Mouse (Mus musculus) layer of hippocampus, adult 8-10 months (tissue): ENCODE data around the gene Sugct. TPM values are rescaled to one million over a fixed set of nuclear protein-coding genes. Genes with fewer than 3 reads are reported as not detected.

Experiments
- DNase-seq, 2 experiments: peaks; one replicate each; pipeline ENCODE4 v3.0.0; 2022; ENCODE audit warnings: low spot score in 2 of 2
- total RNA-seq, 4 experiments: library from RNA; stranded (reverse); gene quantifications; 2 replicates each; pipeline ENCODE4 v1.2.4; 2022

Sugct gene
- total RNA-seq: 1 to 10 TPM; 3.1 to 3.7 (median 3.2) TPM

DNA sequence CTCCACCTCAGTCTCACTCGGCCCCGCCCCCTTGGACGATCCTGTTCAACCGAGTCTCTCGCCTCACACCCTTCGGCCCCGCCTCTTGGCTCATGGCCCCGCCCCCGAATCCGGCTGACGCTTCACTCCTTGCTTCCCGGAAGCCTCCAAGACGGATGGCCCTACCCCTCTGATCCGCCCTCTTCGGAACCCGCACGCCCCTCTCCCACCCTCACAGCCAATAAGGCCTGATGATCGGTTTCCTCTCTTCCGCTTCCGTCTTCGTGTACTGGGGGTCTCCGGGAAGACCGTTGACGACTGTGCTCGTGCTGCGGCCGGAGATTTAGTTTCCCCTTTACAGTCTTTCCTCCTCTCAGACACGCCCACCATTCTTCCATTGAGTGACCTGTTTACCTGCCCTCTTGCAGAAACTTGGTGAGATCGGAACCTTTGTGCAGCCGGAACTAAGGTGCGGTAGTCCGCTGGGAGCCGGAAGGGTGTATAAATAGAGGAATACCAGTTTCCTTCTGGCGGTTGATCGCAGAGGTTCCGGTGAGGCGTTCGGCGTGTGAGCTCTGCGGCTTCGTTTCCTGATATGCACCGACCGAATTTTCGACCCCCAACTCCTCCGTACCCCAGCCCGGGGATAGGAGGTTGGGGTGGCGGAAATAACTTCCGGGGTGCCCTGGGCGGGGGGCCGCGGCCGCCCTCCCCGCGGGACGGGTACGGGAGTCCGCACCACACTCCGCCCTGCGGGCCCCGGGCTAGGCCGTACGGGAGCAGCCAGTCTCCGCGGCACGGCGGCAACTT is at the start of gene Sugct, which contains the start of gene Mplkip:
Gene Sugct, minus strand, starts transcription at position 643 of the 789 bp plus-strand sequence.
Gene Mplkip, plus strand, starts transcription at position 282 of the 789 bp plus-strand sequence.
- DNase-seq: peak; percentile 99 to 100

DNA sequence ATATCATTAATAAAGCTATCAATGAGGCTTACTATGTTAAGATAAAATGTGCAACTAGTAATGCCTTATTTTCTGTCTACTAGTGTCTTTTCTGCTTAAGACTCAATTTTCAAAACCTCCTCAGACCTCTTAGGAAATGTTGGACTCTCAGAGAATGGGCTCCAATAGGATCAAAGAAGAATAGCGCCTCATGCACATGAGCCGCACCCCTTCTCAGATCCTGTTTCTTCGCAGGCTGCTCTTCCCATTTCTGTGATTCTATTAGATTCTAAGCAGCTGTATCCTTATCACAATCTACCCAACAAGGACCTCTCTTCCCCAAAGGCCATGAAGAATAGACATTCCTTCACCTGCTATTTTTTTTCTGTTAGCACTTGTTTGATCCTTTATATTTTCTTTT is 33.4 kb upstream of the Sugct start:
- no peak for DNase-seq

DNA sequence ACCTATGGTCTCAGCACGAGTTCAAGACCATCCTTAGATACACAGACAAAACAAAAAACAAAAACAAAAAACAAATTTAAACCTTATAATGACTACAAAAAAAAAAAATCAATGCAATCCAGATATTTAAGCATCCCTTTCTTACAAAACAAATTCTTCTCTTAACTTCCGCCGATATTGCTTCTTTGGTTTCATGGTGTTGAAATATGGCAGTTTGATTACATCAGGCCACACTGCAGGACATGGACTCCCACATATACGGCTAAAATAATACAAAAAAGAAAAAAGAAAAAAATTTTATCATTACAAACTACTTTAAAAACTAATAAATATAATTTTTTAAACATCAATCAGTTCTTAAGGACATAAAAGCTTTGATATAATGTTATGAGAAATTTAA is 32.6 kb upstream of the Sugct start:
- DNase-seq: no peak

DNA sequence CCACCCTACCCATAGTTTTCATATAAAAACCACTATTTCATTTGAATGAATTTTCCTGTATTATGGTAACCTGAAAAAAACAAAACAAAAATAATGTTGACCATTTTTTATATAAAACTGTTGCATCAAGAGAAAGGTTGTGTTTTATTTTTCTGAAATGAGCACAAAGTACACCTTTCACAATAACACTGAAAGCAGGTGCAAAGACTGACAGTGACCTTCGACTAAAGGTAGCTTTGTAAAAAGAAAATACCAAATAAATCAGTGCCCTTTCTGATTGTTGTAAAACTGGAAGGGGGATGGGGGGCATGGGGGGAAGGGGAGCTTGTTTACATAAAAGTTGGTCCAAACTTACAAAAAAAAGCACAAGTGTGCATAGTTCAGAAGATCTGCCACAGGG is 22.0 kb upstream of the Sugct start:
- no peak for DNase-seq

DNA sequence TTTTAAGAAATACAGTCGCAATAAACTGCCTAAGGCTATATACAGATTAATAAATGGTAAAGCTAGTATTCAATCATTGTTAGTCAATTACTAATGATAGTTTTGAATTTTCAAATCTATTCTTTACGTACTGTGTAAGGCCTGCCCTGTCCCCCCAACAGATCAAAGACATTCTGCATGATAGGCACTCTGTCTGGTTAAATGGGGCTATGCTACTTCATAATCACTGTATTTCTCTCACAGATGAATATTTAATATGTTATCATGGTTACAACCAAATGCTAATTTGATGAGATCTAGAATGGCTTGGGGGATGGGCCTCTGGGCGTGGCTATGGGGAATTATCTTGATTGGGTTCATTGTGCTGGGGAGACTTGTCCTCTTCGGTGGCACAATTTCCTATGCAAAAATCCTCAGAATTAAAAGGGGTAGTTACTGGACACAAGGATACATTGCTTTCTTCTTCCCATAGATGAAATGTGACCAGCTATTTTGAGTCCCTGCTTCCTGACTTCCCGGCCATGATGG is 13.5 kb upstream of the Sugct start:
- no peak for DNase-seq

DNA sequence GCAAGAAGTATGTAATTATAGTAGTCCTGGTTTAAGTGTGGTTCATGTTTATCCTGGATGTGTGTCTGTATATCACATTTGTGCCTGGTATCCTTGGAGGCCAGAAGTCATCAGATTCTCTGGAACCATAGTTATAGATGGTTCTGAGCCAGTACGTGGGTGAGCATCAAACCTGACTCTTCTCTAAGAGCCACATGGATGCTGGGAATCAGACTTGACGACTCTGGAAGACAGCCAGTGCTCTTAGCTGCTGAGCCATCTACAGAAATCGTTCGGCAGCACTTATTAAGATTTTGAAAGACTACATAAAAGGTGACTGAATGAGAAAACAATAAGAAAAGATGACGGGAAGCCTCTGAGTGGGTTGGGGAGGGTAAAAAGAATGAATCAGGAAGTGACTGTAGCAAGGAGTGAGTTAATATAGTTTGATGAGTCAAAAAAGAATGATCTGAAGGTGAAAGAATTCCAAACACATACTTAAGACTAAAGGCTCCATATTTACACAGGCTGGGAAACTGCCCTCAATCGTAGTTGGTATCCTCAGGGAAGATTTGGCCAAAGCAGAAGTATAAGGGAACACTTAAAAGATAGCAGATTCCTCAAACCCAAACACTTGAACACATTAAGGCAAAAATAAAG is 10.0 kb upstream of the Sugct start:
- no peak for DNase-seq

DNA sequence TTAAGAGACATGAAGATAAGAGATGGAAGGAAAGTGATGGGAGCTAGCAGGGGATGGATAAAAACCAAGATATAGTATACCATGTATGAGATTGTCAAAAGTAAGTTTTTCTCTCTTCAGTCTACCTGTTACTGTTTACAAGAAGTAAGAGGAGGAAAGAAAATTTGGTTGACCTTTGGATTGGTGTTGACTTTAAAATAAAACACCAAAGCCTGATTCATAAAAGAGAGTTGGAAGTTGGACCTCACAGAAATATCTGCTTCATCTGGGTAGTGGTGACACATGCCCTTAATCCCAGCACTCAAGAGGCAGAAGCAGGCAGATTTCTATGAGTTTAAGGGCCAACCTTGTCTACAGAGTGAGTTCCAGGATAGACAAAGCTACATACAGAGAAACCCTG is 7.0 kb upstream of the Sugct start:
- DNase-seq: no peak

DNA sequence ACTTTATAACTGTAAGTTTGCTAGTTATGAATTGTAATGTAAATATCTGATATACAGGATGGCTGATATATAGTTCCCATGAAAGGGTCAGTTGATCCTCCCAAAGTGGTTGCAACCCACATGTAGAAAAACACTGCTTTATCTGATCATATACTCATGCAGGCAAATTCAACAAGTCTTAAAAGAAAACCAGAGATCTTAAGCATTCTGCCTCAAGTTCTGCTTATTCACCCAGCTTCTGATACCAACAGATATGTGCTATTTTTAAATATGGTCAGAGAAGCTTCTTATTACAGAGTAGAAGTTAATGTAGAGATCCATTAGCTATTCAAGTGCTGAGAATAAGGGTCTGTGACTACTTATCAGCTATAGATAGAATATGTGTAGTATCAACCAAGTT is 6.0 kb upstream of the Sugct start:
- DNase-seq: no peak

DNA sequence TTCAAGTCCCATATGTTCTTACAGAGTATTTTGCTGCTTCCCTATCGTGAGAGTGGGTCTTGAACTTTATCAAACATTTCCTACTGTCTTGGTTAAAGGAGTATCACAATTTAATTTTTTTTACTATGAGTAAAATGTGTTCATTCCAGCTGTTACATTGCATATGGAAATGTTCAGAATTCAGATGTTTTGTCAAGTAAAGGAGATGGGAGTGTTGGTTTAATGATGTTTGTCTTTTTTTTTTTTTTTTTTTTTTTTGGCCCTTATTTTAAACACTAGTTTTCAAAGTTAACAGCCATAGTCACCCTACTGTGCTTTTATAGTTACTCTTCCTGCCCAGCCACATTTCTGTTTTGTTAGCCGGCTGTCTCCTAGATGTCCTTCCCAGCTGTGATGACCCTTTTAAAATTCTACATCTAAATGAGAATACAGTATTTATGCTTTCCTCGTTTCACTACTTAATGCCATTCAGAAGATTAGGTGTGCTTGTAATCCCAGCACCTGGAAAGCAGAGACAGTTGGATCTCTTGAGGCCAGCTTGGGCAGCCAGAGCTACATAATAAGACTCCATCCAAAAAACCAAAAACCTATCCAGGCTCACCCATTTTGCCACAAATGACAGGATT is 4.8 kb upstream of the Sugct start:
- DNase-seq: no peak

DNA sequence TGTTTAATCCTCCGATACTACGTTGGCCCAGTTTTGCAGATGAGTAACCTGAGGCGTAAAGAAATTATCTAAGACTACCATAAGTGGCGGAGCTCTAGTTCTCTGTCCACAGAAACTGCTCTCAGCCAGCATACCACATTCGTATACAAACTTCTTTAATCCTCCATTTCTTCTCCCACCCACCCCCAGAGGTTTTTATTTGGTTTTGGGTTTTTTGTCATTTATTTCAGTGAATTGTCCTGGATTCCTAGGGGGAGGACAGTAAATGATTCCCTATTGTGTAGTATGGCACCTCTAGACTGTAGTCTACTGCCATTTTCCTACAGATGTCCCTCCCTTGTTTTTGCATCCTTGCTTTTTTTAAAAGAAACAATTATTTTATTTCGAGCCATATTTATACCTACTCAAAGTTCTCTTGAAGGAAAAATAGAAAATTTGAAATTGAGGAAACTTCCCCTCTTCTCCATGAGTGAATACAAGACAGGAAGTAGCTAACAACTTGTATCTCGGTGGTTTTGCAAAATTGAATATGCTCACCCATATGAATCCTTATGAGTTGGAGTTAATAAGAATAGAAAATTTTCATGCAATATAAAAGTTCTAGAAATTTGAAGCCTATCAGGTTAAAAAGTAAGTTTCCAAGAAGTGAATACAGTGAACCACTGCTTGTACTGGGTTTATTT is 686 bp upstream of the Sugct start:
- no peak for DNase-seq

DNA sequence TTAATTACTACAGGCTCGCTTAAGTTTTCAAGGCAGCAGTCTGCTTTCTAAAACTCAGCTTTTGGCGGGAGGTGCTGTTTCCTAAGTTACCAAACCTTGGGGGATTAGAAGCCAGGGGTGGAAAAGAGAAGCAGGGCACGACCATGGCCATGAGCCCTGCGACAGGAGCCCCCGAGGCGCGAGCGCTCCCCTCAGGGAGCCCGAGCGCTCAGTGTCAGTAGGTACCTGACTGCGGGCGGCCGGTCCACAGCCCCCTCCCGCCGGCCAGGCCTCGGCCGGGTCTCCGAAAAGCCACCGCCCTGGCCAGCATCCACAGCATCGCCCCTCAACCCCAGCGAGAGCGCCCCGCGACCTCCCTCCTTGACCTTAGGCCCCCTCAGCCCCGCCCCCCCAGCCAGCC is 939 bp downstream of the Sugct start:
- DNase-seq: peak; percentile 44 to 55

DNA sequence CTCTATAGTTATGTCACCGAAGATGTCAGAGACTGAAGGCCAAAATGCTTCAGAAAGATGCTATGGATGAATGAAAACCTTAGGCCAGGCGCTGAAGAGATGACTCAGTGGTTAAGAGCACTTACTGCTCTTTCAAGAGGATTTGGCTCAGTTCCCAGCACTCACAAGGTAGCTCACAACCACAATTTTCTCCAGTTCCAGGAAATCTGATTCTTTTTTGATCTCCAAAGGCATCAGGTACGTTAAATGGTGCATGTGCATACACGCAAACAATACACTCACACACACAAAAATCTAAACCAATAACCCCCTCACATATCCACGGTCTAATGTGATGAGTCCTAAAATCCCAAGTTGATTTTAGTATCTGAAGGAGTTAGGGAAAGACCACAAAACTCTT is 1.5 kb downstream of the Sugct start:
- DNase-seq: no peak

DNA sequence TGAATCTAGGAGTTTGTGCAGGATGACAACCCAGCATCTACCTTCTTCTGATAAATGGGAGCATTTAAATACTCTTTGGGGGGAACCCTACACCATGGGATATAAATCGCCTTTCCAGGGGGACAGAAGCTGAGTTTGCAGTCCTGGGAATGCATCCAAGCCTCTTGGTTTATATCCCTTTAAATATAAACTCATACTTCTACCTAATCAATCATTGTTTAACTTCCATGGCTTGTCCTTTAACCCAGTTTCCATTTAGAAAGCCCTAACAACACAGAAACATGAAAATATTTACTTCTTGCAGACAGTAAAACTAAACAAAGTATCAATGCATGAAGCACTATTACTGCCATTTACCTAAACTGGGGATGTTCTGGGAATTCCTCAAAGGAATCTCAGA is 3.9 kb downstream of the Sugct start:
- DNase-seq: no peak

DNA sequence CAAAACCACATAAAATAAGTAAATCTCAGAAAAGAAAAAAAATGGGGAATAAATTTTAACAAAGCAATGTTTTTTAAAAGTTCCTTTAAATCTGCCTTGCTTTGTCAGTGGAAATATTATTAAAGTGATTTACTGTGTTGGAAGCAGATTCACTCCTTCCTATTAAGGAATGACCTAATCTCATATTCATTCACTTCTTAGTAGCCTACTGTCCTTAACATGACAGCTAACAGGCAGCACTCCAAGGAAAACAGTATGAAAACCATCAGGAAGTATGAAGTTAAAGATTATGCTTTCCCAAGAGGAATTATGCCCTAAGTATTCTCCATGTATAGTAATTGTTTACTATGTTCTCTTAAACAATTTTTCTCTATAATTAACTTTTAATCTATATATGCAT is 4.7 kb downstream of the Sugct start:
- DNase-seq: no peak

DNA sequence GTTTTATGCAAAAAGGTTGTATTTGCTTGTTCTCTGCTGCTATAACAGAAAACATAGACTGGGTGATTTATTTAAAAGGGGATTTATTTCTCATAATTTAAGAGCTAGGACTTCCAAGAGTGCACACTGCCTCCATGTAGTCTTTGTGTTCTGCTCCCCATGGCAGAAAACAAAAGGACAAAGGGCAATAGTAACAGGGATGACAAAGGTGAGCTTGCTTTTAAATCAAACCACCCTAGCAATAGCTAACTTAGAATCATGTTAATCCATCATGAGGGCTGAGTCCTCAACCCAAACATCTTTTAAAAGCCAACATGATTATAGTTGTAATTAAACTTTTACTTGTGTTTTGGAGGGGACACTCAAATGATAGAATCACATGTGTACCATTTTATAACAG is 5.9 kb downstream of the Sugct start:
- DNase-seq: no peak

DNA sequence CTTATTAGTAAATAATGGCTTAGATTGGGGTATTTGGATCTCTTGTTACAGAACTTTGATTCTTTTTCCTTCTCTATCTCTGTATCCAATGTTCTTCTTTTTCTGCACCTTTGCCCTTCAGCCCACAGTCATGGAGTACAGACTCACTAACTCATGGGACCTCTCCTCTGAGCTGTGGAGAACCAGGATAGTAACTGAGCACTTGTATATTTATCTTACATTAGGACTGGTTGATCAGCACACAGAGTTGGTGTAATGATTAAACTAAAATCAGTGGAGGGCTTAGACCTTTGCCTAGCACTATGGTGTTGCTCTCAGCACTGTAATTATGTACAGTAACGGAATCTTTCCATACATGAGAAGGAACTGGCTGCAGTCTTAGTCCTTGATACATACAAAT is 24.2 kb downstream of the Sugct start:
- no peak for DNase-seq

DNA sequence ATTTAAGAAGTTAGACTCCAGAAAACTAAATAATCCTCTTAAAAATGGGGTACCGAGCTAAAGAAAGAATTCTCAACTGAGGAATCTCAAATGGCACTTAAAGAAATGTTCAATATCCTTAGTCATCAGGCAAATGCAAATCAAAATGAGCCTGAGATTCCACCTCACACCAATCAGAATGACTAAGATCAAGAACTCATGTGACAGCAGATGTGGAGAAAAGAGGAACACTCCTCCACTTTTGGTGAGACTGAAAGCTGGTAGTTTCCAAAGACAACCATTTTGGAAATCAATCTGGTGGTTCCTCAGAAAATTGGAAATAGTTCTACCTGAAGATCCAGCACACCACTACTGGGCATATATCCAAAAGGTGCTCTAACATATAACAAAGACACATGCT is 28.0 kb downstream of the Sugct start:
- no peak for DNase-seq

DNA sequence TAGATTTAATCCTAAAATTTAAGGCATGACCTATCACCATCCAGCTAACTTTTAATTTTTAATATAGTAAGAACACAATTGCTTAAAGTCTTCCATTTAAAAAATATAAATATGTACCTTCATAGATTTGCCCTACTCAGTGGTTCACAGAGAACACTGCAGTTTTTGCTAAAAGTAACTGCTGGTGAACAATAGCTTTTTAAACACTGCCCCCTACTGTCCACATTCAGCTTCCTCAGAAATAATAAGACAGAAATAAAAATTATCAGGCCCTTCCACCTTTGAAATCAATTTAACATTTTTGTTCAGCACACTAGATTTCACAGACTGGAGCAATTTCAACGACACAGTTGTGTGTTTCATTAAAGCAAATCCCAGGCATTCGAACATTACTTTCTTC is 53.1 kb downstream of the Sugct start:
- no peak for DNase-seq

DNA sequence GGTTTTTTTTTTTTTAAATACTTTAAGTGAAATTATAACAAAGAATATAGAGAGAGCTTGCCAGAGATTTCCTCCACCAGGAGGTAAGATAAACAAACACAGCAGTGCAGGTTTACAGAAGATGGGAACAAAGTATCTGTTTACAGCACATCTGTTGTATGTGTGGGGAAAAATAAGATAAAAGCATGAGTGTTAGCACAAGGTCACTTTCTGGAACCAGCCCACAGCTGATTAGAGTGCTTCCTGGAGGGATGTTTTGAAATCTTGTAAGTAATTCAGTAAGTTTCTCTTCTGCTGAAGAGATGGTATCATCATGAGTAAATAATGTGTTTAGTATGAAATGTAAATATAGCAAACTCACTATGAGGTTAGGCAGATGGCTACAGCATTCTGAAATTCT is 57.3 kb downstream of the Sugct start:
- DNase-seq: no peak

DNA sequence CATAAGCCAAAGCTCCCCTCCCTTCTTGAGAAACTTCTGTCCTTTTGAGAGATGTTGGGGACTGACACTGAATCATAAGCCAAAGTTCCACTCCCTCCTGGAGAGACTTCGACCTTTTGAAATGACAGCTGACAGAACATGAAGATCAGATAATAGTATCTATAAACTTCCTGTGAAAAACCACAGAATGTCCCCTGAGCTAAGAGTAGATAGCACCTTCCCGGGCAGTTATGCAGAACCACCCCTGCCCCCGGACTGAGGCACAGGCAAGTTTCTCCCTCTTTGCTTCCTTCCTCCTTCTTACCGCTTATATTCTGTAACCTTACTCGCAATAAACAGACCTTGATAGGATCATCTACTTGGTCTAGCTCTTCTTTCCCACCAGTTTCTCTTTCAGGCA is 68.2 kb downstream of the Sugct start:
- no peak for DNase-seq

DNA sequence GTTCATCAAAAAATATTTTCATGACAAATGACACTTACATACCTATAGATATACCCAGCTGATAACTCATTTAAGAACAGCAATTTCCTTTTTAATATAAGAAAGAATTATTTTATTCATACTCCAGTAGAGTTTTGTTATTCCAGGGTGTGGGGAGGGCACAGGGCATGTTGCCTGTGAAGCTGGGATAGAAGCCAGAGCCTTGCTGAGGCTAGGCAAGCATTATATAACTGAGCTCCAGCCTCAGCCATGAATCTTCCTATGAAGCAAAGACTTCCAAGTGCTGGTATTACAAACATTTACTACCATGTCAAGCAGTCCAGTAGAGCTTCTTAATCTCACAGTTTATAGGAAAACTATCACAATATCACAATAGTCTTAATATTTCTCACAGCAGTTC is 70.4 kb downstream of the Sugct start:
- no peak for DNase-seq

DNA sequence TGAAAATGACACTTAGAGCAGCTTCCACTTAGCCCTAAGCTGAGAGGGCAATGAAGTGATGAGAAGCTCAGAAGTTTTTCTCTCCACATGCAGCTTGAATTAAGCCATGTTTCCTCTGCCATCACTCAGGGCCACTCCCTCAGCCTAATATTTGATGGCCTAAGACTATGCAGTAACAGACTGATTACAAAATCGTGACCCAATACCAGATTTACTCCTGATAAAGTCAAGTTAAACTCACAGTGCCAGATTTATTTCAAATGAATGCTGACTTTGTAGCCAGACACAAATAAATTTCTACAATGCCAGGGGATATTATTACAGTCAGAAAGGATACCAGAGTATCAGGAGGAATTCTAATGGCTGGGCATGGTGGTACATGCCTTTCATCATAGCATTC is 89.1 kb downstream of the Sugct start:
- DNase-seq: no peak
